Mouse (Mus musculus) midbrain, embryonic 11.5 days (tissue): ENCODE data around the gene Klhl18. TPM values are rescaled to one million over a fixed set of nuclear protein-coding genes. Genes with fewer than 3 reads are reported as not detected.
"Not testable (repeated sequence)": the region's sequence is repeated elsewhere in the genome, so short reads cannot be mapped to it uniquely, and the experiment has no call there.

ENCODE experiments used
- ATAC-seq: fragments of 200-750 bp; cut with Nextera tagmentation; 2 replicates; pipeline ENCODE4 v1.8.0; 2017; ENCODE audit warnings: moderate TSS enrichment, moderate library complexity; ENCODE audit not compliant: low FRiP score
- DNase-seq: peaks from one replicate; pipeline ENCODE4 v3.0.0; 2015; ENCODE audit warnings: low spot score; ENCODE audit errors: missing footprints
- H3K27ac ChIP-seq: fragments of 300-500 bp; sonication (generic); 2 replicates; pipeline ENCODE4 v1.5.1; 2014; ENCODE audit warnings: low read depth, low read length
- H3K27me3 ChIP-seq: fragments of 300-500 bp; sonication (generic); 2 replicates; pipeline ENCODE4 v1.6.1; 2014; ENCODE audit warnings: mild to moderate bottlenecking, low read length, moderate library complexity, mixed read lengths; ENCODE audit not compliant: control insufficient read depth, insufficient read depth
- H3K36me3 ChIP-seq: fragments of 300-500 bp; sonication (generic); 2 replicates; pipeline ENCODE4 v1.6.1; 2014; ENCODE audit warnings: mild to moderate bottlenecking, low read length, moderate library complexity, mixed read lengths; ENCODE audit not compliant: control insufficient read depth, insufficient read depth
- H3K4me1 ChIP-seq: fragments of 300-500 bp; sonication (generic); 2 replicates; pipeline ENCODE4 v1.6.1; 2014; ENCODE audit warnings: low read length; ENCODE audit not compliant: control insufficient read depth, insufficient read depth
- H3K4me2 ChIP-seq: fragments of 300-500 bp; sonication (generic); 2 replicates; pipeline ENCODE4 v1.6.1; 2014; ENCODE audit warnings: mild to moderate bottlenecking, moderate library complexity
- H3K4me3 ChIP-seq: fragments of 300-500 bp; sonication (generic); 2 replicates; pipeline ENCODE4 v1.5.1; 2014; ENCODE audit warnings: low read depth, low read length
- H3K9ac ChIP-seq: fragments of 300-500 bp; sonication (generic); 2 replicates; pipeline ENCODE4 v1.6.1; 2014; ENCODE audit warnings: low read length
- H3K9me3 ChIP-seq: fragments of 300-500 bp; sonication (generic); 2 replicates; pipeline ENCODE4 v1.6.1; 2016; ENCODE audit warnings: low read length; ENCODE audit not compliant: control insufficient read depth
- WGBS: fragments of 180-500 bp; shearing (Covaris S2); extraction: QIAGEN DNeasy Blood & Tissue Kit; methylation state at CpG from one replicate; pipeline ENCODE4 v1.1.7; 2014; 5-methylcytosine and 5-hydroxymethylcytosine counted together
- polyA plus RNA-seq: library from polyadenylated mRNA; unstranded; fragments of >200 nt; fragmentation: Nextera tagmentation; extraction: Ambion mirVana; gene quantifications from 2 replicates; pipeline ENCODE4 v1.2.1, GENCODE M21; 2014

Gene Klhl18
- polyA plus RNA-seq, 1 experiment from 2014 or later, result 8.5 TPM

- peaks cover 17% of the 10 kb centered on the region; the same call in 1 of the 2 replicates for H3K36me3 ChIP-seq
- H3K4me2 ChIP-seq, result no peak overlapping the region
- H3K4me1 ChIP-seq, result no peaks in the 10 kb centered on the region
- no peaks in the 10 kb centered on the region for H3K27me3 ChIP-seq
- DNase-seq (no peak), ATAC-seq (peak; percentile 58; the same call in 1 of the 2 replicates)
- H3K4me3 ChIP-seq, result no peak overlapping the region
- H3K9me3 ChIP-seq, result no peaks in the 10 kb centered on the region
- H3K9ac ChIP-seq, result peak overlapping the region; percentile 7; the same call in 1 of the 2 replicates
- H3K27ac ChIP-seq, result no peak overlapping the region
- WGBS, result 41% methylated on average over 21 of the region's 21 CpGs
Observed at GRCm38 (mm10) chr9:110380662-110381061, 95.8 kb downstream of the Klhl18 start.

- DNase-seq (no peak), ATAC-seq (no peak)
- no peak overlapping the region for H3K27ac ChIP-seq
- no peak overlapping the region for H3K4me2 ChIP-seq
- no peaks in the 10 kb centered on the region for H3K27me3 ChIP-seq
- no peak overlapping the region for H3K4me3 ChIP-seq
- H3K4me1 ChIP-seq, result no peaks in the 10 kb centered on the region
- H3K9me3 ChIP-seq, result no peaks in the 10 kb centered on the region
- WGBS, result 94% methylated on average over 8 of the region's 8 CpGs
- H3K36me3 ChIP-seq, result peaks cover 14% of the 10 kb centered on the region; the same call in 1 of the 2 replicates
- no peak overlapping the region for H3K9ac ChIP-seq
Observed at GRCm38 (mm10) chr9:110379361-110379760, 97.1 kb downstream of the Klhl18 start.

- WGBS, result 91% methylated on average over 15 of the region's 15 CpGs
- H3K27me3 ChIP-seq, H3K27ac ChIP-seq, ATAC-seq, H3K4me2 ChIP-seq, H3K4me1 ChIP-seq, H3K9me3 ChIP-seq, H3K4me3 ChIP-seq, H3K9ac ChIP-seq: not testable (repeated sequence)
- H3K36me3 ChIP-seq, result peaks cover 12% of the 10 kb centered on the region; the same call in 1 of the 2 replicates
- DNase-seq, result peak; percentile 28
Observed at GRCm38 (mm10) chr9:110377655-110378054, 98.8 kb downstream of the Klhl18 start.

Other genes with a start within 250 kb of the Klhl18 start
- 12.9 and 14.2 TPM in 2 replicates for gene Cspg5, start 232.9 kb downstream of the Klhl18 start, polyA plus RNA-seq
- 32.8 and 40.2 TPM in 2 replicates for gene Elp6, start 171.5 kb downstream of the Klhl18 start, polyA plus RNA-seq
- gene Scap, start 143.4 kb downstream of the Klhl18 start, polyA plus RNA-seq, result 19.2 and 24.9 TPM in 2 replicates
- 12.9 and 13.8 TPM in 2 replicates for gene Ptpn23, start 68.5 kb downstream of the Klhl18 start, polyA plus RNA-seq
- gene Ngp, start 56.9 kb downstream of the Klhl18 start, polyA plus RNA-seq, result 0.18 and 0.55 TPM in 2 replicates
- gene Kif9, start 264 bp upstream of the Klhl18 start, polyA plus RNA-seq, result 0.54 and 1.3 TPM in 2 replicates
- gene Setd2, start 55.9 kb upstream of the Klhl18 start, polyA plus RNA-seq, result 49.1 and 54.5 TPM in 2 replicates
- 20.7 and 22.8 TPM in 2 replicates for gene Nradd, start 147.8 kb upstream of the Klhl18 start, polyA plus RNA-seq
- gene Nbeal2, start 177.5 kb upstream of the Klhl18 start, polyA plus RNA-seq, result 1.1 and 1.6 TPM in 2 replicates
- 135 and 144 TPM in 2 replicates for gene Ccdc12, start 179.8 kb upstream of the Klhl18 start, polyA plus RNA-seq